ENCODE assay signal across 8 mouse cellular contexts in the genomic region with DNA sequence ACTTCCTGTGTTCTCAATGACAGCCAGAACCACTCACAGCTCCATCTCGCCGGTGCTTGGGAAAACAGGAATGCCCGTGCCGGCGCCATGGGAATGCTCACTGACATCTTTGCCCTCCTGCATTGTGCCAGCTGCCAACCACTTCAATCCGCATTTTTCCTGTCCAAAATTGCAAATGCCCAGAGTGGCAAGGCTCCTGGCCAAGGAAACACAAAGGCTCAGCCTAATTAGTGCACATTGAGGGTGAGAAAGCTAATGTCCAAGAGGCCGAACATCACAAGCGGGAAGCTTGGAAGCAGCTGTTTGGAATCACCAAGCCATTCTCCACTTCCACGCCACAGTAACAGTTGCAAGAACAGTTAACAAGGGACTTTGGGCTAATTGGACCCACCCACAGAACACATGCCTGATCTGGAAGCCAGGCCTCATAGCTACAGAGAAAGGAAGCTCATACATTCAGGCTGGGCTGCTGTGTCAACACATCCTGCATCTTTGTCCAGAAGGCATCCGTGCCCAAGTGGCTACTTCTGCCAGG.
DNase-seq lines count a peak whose midpoint lies in the region; ATAC-seq lines count a peak whose summit lies in the region.

No protein-coding gene starts in this region.

- H3K4me3 ChIP-seq in midbrain, embryonic 16.5 days (ENCODE audit: low read depth, low read length) = no peak overlapping the region

- H3K4me1 ChIP-seq in midbrain, embryonic 16.5 days (ENCODE audit: control insufficient read depth, insufficient read depth, low read length) = peaks cover 8% of the 10 kb centered on the region; the same call in 1 of the 2 replicates

- no peaks in the 10 kb centered on the region for H3K36me3 ChIP-seq in midbrain, embryonic 16.5 days (ENCODE audit: control insufficient read depth, insufficient read depth, low read length)

- WGBS in midbrain, embryonic 16.5 days = 56% methylated on average over 10 of the region's 10 CpGs

- DNase-seq in heart, adult 8-10 months (ENCODE audit: low spot score) = peak; percentile 32
- no peak for DNase-seq in heart, postnatal 4 days
- peak; percentile 33 to 59 for DNase-seq in frontal cortex, postnatal 36 days (ENCODE audit: low spot score in 2 of 2)
- peak; percentile 46 to 61 for DNase-seq in kidney, postnatal 4 days
- no peak for DNase-seq in urinary bladder, postnatal 14 days (ENCODE audit: low spot score)
- DNase-seq in thymus, postnatal 25 days = no peak
- no peak for DNase-seq in urinary bladder, postnatal 25 days (ENCODE audit: low spot score)

- no peak overlapping the region for H3K9ac ChIP-seq in midbrain, embryonic 16.5 days (ENCODE audit: low read depth, low read length)

- no peaks in the 10 kb centered on the region for H3K27me3 ChIP-seq in midbrain, embryonic 16.5 days (ENCODE audit: control insufficient read depth, insufficient read depth, low read depth, low read length)

- H3K9me3 ChIP-seq in midbrain, embryonic 16.5 days (replicated peaks; ENCODE audit: control insufficient read depth, low read length, poor library complexity, severe bottlenecking) = no peaks in the 10 kb centered on the region

- H3K4me2 ChIP-seq in midbrain, embryonic 16.5 days (ENCODE audit: low read length) = no peak overlapping the region

- H3K27ac ChIP-seq in midbrain, embryonic 16.5 days (ENCODE audit: low read length) = peak overlapping the region; percentile 17; the same call in 1 of the 2 replicates

- peak; percentile 83 for ATAC-seq in midbrain, embryonic 16.5 days

Comparison
In these comparisons a context has a peak if more than half of its experiments do, and no peak if none do; other contexts are left out.
1. DNase-seq: peak in heart, adult 8-10 months (single experiment), frontal cortex, postnatal 36 days (2 of 2) and kidney, postnatal 4 days (2 of 2); none in heart, postnatal 4 days (single experiment), urinary bladder, postnatal 14 days (single experiment), thymus, postnatal 25 days (single experiment) and urinary bladder, postnatal 25 days (single experiment).